Comparison of ENCODE assay signal across 10 mouse cellular contexts in genomic region chr1:136135046-136135445, GRCm38 (mm10). TPM values are rescaled to one million over a fixed set of nuclear protein-coding genes. Genes with fewer than 3 reads are reported as not detected.
DNase-seq lines count a peak whose midpoint lies in the region; ATAC-seq lines count a peak whose summit lies in the region.
"Had no signal": no experiment of that assay in that cellular context is flagged by ENCODE, and none has a peak within 500 bp of the region (broad histone marks: within the 10 kb centered on the region; RNA-seq: fewer than 3 reads in every experiment).

No protein-coding gene starts in this region.

- peaks cover 96% of the 10 kb centered on the region for H3K4me1 ChIP-seq in lung, embryonic 15.5 days

- H3K4me2 ChIP-seq in lung, embryonic 15.5 days: no peak overlapping the region
- H3K4me2 ChIP-seq: embryonic facial prominence, embryonic 15.5 days had no signal

- H3K9me3 ChIP-seq in lung, embryonic 15.5 days: no peaks in the 10 kb centered on the region
- H3K9me3 ChIP-seq: embryonic facial prominence, embryonic 15.5 days; midbrain, embryonic 12.5 days had no signal

- H3K9ac ChIP-seq in lung, embryonic 15.5 days: no peak overlapping the region
- H3K9ac ChIP-seq: embryonic facial prominence, embryonic 15.5 days had no signal

- no peaks in the 10 kb centered on the region for H3K36me3 ChIP-seq in lung, embryonic 15.5 days
- H3K36me3 ChIP-seq: embryonic facial prominence, embryonic 15.5 days; midbrain, embryonic 12.5 days had no signal

- DNase-seq in 3134 (ENCODE audit: extremely low read depth, insufficient read length, low spot score): peak; percentile 58
- DNase-seq in CD4-positive, CD25-positive, alpha-beta regulatory T cell, adult 2 months (ENCODE audit: low read depth, low spot score): peak; percentile 89
- DNase-seq in spleen, adult 12 weeks (ENCODE audit: low spot score): peak; percentile 67
- no peak for DNase-seq in right cerebral cortex, postnatal 14 days
- no peak for DNase-seq in layer of hippocampus, adult 9-10 months (ENCODE audit: low spot score)
- DNase-seq in testis, postnatal 14 days (ENCODE audit: low spot score): no peak

- H3K27ac ChIP-seq in lung, embryonic 15.5 days: 0 out of 2 replicates have a peak overlapping the region, but pooled peaks have one; percentile 8
- H3K27ac ChIP-seq: embryonic facial prominence, embryonic 15.5 days; midbrain, embryonic 12.5 days had no signal

- WGBS in lung, embryonic 15.5 days: 22% methylated on average over 1 of the region's 1 CpGs

- no peak overlapping the region for H3K4me3 ChIP-seq in lung, embryonic 15.5 days
- H3K4me3 ChIP-seq: embryonic facial prominence, embryonic 15.5 days had no signal

- peak; percentile 57 for ATAC-seq in granulocyte monocyte progenitor cell, adult 5-6 weeks (replicated peaks; ENCODE audit: poor library complexity, severe bottlenecking)
- no peak for ATAC-seq in lung, embryonic 15.5 days (ENCODE audit: borderline replicate concordance, extremely low read depth, low FRiP score, low TSS enrichment)

- H3K27me3 ChIP-seq in lung, embryonic 15.5 days: peaks cover 11% of the 10 kb centered on the region; the same call in 1 of the 2 replicates
- H3K27me3 ChIP-seq: embryonic facial prominence, embryonic 15.5 days had no signal

RNA-seq across cellular contexts. Expression of gene Kif21b, which starts 3.9 kb away (rescaled TPM):
- 10.8 and 12.4 TPM in 2 replicates for total RNA-seq in granulocyte monocyte progenitor cell, adult 5-6 weeks (2014; fragmentation: Nextera tagmentation)
- total RNA-seq in granulocyte monocyte progenitor cell, adult 5-6 weeks (2017): 5.6 and 6.6 TPM in 2 replicates
- 3.5 and 4.1 TPM in 2 replicates for polyA plus RNA-seq in lung, embryonic 15.5 days (2015; fragmentation: Nextera tagmentation; extraction: Ambion mirVana)

Comparison
In these comparisons a context has a peak if more than half of its experiments do, and no peak if none do; other contexts are left out.
1. DNase-seq: peak in 3134 (single experiment), CD4-positive, CD25-positive, alpha-beta regulatory T cell, adult 2 months (single experiment) and spleen, adult 12 weeks (single experiment); none in right cerebral cortex, postnatal 14 days (single experiment), layer of hippocampus, adult 9-10 months (single experiment) and testis, postnatal 14 days (single experiment).